Mouse (Mus musculus) embryonic facial prominence, embryonic 13.5 days (tissue): ENCODE measurements around the gene Gatc. TPM values are rescaled to one million over a fixed set of nuclear protein-coding genes. Genes with fewer than 3 reads are reported as not detected.
"Not testable (repeated sequence)": the region's sequence is repeated elsewhere in the genome, so short reads cannot be mapped to it uniquely, and the experiment has no call there.

ENCODE experiments used
- ATAC-seq: fragments of 200-750 bp; cut with Nextera tagmentation; 2 replicates; pipeline ENCODE4 v1.8.0; 2017; ENCODE audit warnings: low read depth; ENCODE audit not compliant: insufficient number of reproducible peaks, insufficient read depth, low FRiP score, low TSS enrichment
- H3K27ac ChIP-seq: fragments of 300-500 bp; sonication (generic); 2 replicates; pipeline ENCODE4 v1.5.1; 2015; ENCODE audit warnings: moderate library complexity, mild to moderate bottlenecking, inconsistent platforms
- H3K27me3 ChIP-seq: fragments of 300-500 bp; sonication (generic); 2 replicates; pipeline ENCODE4 v1.6.1; 2015; ENCODE audit warnings: mild to moderate bottlenecking, inconsistent platforms
- H3K36me3 ChIP-seq: fragments of 300-500 bp; sonication (generic); 2 replicates; pipeline ENCODE4 v1.6.1; 2015; ENCODE audit warnings: mild to moderate bottlenecking, inconsistent platforms
- H3K4me1 ChIP-seq: fragments of 300-500 bp; sonication (generic); 2 replicates; pipeline ENCODE4 v1.6.1; 2015; ENCODE audit warnings: inconsistent platforms
- H3K4me2 ChIP-seq: fragments of 300-500 bp; sonication (generic); 2 replicates; pipeline ENCODE4 v1.6.1; 2015; ENCODE audit warnings: moderate library complexity, mild to moderate bottlenecking, inconsistent platforms
- H3K4me3 ChIP-seq: fragments of 300-500 bp; sonication (generic); 2 replicates; pipeline ENCODE4 v1.5.1; 2015; ENCODE audit warnings: mild to moderate bottlenecking, inconsistent platforms
- H3K9ac ChIP-seq: fragments of 300-500 bp; sonication (generic); 2 replicates; pipeline ENCODE4 v1.6.1; 2015; ENCODE audit warnings: mild to moderate bottlenecking, inconsistent platforms
- H3K9me3 ChIP-seq: fragments of 300-500 bp; sonication (generic); 2 replicates; pipeline ENCODE4 v1.6.1; 2016; ENCODE audit warnings: inconsistent platforms
- WGBS: fragments of 180-500 bp; shearing (Covaris S2); methylation state at CpG from one replicate; pipeline ENCODE4 v1.1.7; 2015; ENCODE audit warnings: mixed read lengths; 5-methylcytosine and 5-hydroxymethylcytosine counted together
- polyA plus RNA-seq: library from polyadenylated mRNA; unstranded; fragments of >200 nt; fragmentation: Nextera tagmentation; extraction: Ambion mirVana; gene quantifications from 2 replicates; pipeline ENCODE4 v1.2.1, GENCODE M21; 2015

Gene Gatc
- polyA plus RNA-seq, 1 experiment from 2014 or later: 32.1 TPM

GRCm38 (mm10) chr5:115326875-115327609, 13.9 kb downstream of the Gatc start, which contains the start of gene Srsf9:
Gene Srsf9 (plus strand): TSS chr5:115327177.
- ATAC-seq: peak; percentile 86
- Histone ChIP-seq H3K4me3 (peak within 1 kb of the TSS; percentile 92), H3K9me3 (no peaks in the 10 kb centered on the region), H3K4me1 (peaks cover 19% of the 10 kb centered on the region), H3K4me2 (peak within 1 kb of the TSS; percentile 86), H3K36me3 (peaks cover 25% of the 10 kb centered on the region), H3K9ac (peak within 1 kb of the TSS; percentile 95), H3K27ac (peak within 1 kb of the TSS; percentile 91), H3K27me3 (no peaks in the 10 kb centered on the region)
- WGBS: under 1% methylated on average over 77 of the region's 97 CpGs

- peak overlapping the region; percentile 95 for H3K9ac ChIP-seq
- H3K9me3 ChIP-seq: no peaks in the 10 kb centered on the region
- no peaks in the 10 kb centered on the region for H3K27me3 ChIP-seq
- peak overlapping the region; percentile 86 for H3K4me2 ChIP-seq
- H3K36me3 ChIP-seq: peaks cover 18% of the 10 kb centered on the region
- 28% methylated on average over 11 of the region's 11 CpGs for WGBS
- peaks cover 19% of the 10 kb centered on the region for H3K4me1 ChIP-seq
- H3K27ac ChIP-seq: peak overlapping the region; percentile 91
- ATAC-seq: peak; percentile 39; the same call in 1 of the 2 replicates
- H3K4me3 ChIP-seq: peak overlapping the region; percentile 92
These were observed 14.6 kb downstream of the Gatc start for GRCm38 (mm10) chr5:115326256-115326831.

- peak overlapping the region; percentile 67 for H3K9ac ChIP-seq
- peak overlapping the region; percentile 88 for H3K27ac ChIP-seq
- no peaks in the 10 kb centered on the region for H3K27me3 ChIP-seq
- H3K9me3 ChIP-seq: no peaks in the 10 kb centered on the region
- peak overlapping the region; percentile 43 for H3K4me3 ChIP-seq
- peaks cover 38% of the 10 kb centered on the region for H3K4me1 ChIP-seq
- WGBS: under 1% methylated on average over 22 of the region's 22 CpGs
- H3K36me3 ChIP-seq: no peaks in the 10 kb centered on the region
- peak; percentile 65 for ATAC-seq
- H3K4me2 ChIP-seq: peak overlapping the region; percentile 81
These were observed 21.7 kb downstream of the Gatc start for GRCm38 (mm10) chr5:115319004-115319940.

- ATAC-seq: peak; percentile 23; the same call in 1 of the 2 replicates
- 0 out of 2 replicates have a peak overlapping the region, but pooled peaks have one; percentile 49 for H3K9ac ChIP-seq
- H3K4me1 ChIP-seq: peaks cover 49% of the 10 kb centered on the region
- no peaks in the 10 kb centered on the region for H3K27me3 ChIP-seq
- peak overlapping the region; percentile 88 for H3K27ac ChIP-seq
- no peaks in the 10 kb centered on the region for H3K9me3 ChIP-seq
- 2% methylated on average over 10 of the region's 10 CpGs for WGBS
- H3K36me3 ChIP-seq: no peaks in the 10 kb centered on the region
- H3K4me2 ChIP-seq: peak overlapping the region; percentile 81
- H3K4me3 ChIP-seq: peak overlapping the region; percentile 8; the same call in 1 of the 2 replicates
These were observed 23.2 kb downstream of the Gatc start for GRCm38 (mm10) chr5:115317645-115318328.

- H3K36me3 ChIP-seq: no peaks in the 10 kb centered on the region
- peak overlapping the region; percentile 81 for H3K4me2 ChIP-seq
- H3K4me3 ChIP-seq: no peak overlapping the region
- H3K9me3 ChIP-seq: no peaks in the 10 kb centered on the region
- H3K27ac ChIP-seq: peak overlapping the region; percentile 88
- H3K27me3 ChIP-seq: no peaks in the 10 kb centered on the region
- ATAC-seq: no peak
- peaks cover 51% of the 10 kb centered on the region for H3K4me1 ChIP-seq
- H3K9ac ChIP-seq: peak overlapping the region; percentile 59
- 7% methylated on average over 14 of the region's 14 CpGs for WGBS
These were observed 23.9 kb downstream of the Gatc start for GRCm38 (mm10) chr5:115316968-115317644.

GRCm38 (mm10) chr5:115313668-115313943, 27.4 kb downstream of the Gatc start:
- WGBS: 31% methylated on average over 5 of the region's 5 CpGs
- Histone ChIP-seq H3K9me3 (no peaks in the 10 kb centered on the region), H3K36me3 (no peaks in the 10 kb centered on the region), H3K4me1 (peaks cover 37% of the 10 kb centered on the region), H3K27me3 (no peaks in the 10 kb centered on the region), H3K27ac (peak overlapping the region; percentile 34; the same call in 1 of the 2 replicates), H3K4me2 (no peak overlapping the region), H3K4me3 (no peak overlapping the region), H3K9ac (no peak overlapping the region)
- ATAC-seq: no peak

GRCm38 (mm10) chr5:115312816-115313667, 27.9 kb downstream of the Gatc start:
- Histone ChIP-seq H3K27me3 (no peaks in the 10 kb centered on the region), H3K4me2 (no peak overlapping the region), H3K36me3 (no peaks in the 10 kb centered on the region), H3K9ac (no peak overlapping the region), H3K9me3 (no peaks in the 10 kb centered on the region), H3K27ac (peak overlapping the region; percentile 34; the same call in 1 of the 2 replicates), H3K4me3 (no peak overlapping the region), H3K4me1 (peaks cover 32% of the 10 kb centered on the region)
- no peak for ATAC-seq
- WGBS: 55% methylated on average over 10 of the region's 10 CpGs

GRCm38 (mm10) chr5:115312354-115312753, 28.6 kb downstream of the Gatc start:
- 83% methylated on average over 4 of the region's 4 CpGs for WGBS
- Histone ChIP-seq H3K9me3 (no peaks in the 10 kb centered on the region), H3K4me1 (peaks cover 25% of the 10 kb centered on the region), H3K4me2 (no peak overlapping the region), H3K27me3 (no peaks in the 10 kb centered on the region), H3K4me3 (no peak overlapping the region), H3K36me3 (no peaks in the 10 kb centered on the region), H3K9ac (no peak overlapping the region), H3K27ac (0 out of 2 replicates have a peak overlapping the region, but pooled peaks have one; percentile 11)
- ATAC-seq: no peak

GRCm38 (mm10) chr5:115302190-115302589, 38.8 kb downstream of the Gatc start:
- H3K27me3 ChIP-seq, ATAC-seq, H3K27ac ChIP-seq, H3K9ac ChIP-seq, H3K9me3 ChIP-seq: not testable (repeated sequence)
- WGBS: 82% methylated on average over 6 of the region's 7 CpGs
- H3K4me3 ChIP-seq: peak overlapping the region; percentile 90; the same call in 1 of the 2 replicates
- peaks cover 31% of the 10 kb centered on the region for H3K4me1 ChIP-seq
- H3K36me3 ChIP-seq: peaks cover 20% of the 10 kb centered on the region
- H3K4me2 ChIP-seq: peak overlapping the region; percentile 78

GRCm38 (mm10) chr5:115301615-115302014, 39.4 kb downstream of the Gatc start:
- no peak for ATAC-seq
- 19% methylated on average over 13 of the region's 13 CpGs for WGBS
- peak overlapping the region; percentile 66 for H3K9ac ChIP-seq

More at GRCm38 (mm10) chr5:115301615-115302014, 39.4 kb downstream of the Gatc start:
- H3K4me3 ChIP-seq: peak overlapping the region; percentile 90
- H3K9me3 ChIP-seq: no peaks in the 10 kb centered on the region
- peaks cover 32% of the 10 kb centered on the region for H3K4me1 ChIP-seq
- H3K27me3 ChIP-seq: no peaks in the 10 kb centered on the region
- H3K4me2 ChIP-seq: peak overlapping the region; percentile 78
- H3K27ac ChIP-seq: peak overlapping the region; percentile 83
- peaks cover 26% of the 10 kb centered on the region for H3K36me3 ChIP-seq
